ENCODE assay signal across 20 mouse cellular contexts in the genomic region with DNA sequence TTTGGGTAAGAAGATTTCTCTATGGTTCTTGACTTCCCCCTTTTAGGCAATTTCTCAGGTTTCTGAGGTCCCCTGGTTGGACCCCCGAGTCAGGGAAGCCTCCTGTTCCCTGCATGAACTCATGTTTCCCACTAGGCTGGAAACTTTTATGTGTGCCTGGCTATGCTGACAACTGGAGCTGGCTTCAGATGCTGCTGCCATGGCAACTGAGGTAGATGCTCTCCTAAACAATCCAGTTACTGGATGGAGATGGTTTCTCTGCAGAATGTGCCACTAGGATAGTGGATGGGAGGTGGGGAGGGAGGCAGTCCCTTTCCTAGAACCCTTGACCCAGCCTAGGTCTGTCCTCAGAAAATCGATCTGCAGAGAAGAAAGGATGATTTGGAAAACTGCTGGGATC.
A peak's percentile ranks its signal among the peaks of the same experiment; 100 is the strongest.
DNase-seq lines count a peak whose midpoint lies in the region; TF ChIP-seq lines count a peak whose summit lies in the region.
"Had no signal": no experiment of that assay in that cellular context is flagged by ENCODE, and none has a peak within 500 bp of the region (broad histone marks: within the 10 kb centered on the region; RNA-seq: fewer than 3 reads in every experiment).

No protein-coding gene starts in this region.

- TF ChIP-seq CTCF in layer of hippocampus, adult 2 months (conservative IDR thresholded peaks at IDR 0.05), result peak; percentile 25

- intact Hi-C loops in left cerebral cortex, postnatal 25 days (cut with DNase I), result no loop called here

- peak; percentile 28 to 33 for DNase-seq in left cerebral cortex, postnatal 25 days (ENCODE audit: low spot score in 2 of 2)
- DNase-seq in left cerebral cortex, adult 9 months (ENCODE audit: low spot score in 2 of 2), result no peak
- peak in 1 of 2 experiments; percentile 41 for DNase-seq in layer of hippocampus, adult 2 months (ENCODE audit: low spot score in 2 of 2)
- peak; percentile 19 to 36 for DNase-seq in layer of hippocampus, postnatal 14 days (ENCODE audit: low spot score in 2 of 2)
- DNase-seq in right cerebral cortex, postnatal 4 days, result peak; percentile 10
- no peak for DNase-seq in ovary, postnatal 10 days (ENCODE audit: low spot score)
- DNase-seq in heart, postnatal 4 days, result no peak
- DNase-seq: adrenal gland, adult 8-10 months; cerebellum, adult 9-10 months; heart, postnatal 14 days; lung, adult 18-20 months; lung, postnatal 14 days; retina, postnatal 1 day; thymus, adult 18-20 months had no signal

- H3K4me3 ChIP-seq in layer of hippocampus, adult 2 months, result no peak overlapping the region
- H3K4me3 ChIP-seq: embryonic facial prominence, embryonic 10.5 days; forebrain, embryonic 12.5 days; heart, embryonic 12.5 days; hindbrain, embryonic 15.5 days; midbrain, embryonic 15.5 days; stomach, embryonic 15.5 days had no signal

- no peak overlapping the region for H3K27ac ChIP-seq in layer of hippocampus, adult 2 months
- H3K27ac ChIP-seq: embryonic facial prominence, embryonic 10.5 days; forebrain, embryonic 12.5 days; hindbrain, embryonic 15.5 days; midbrain, embryonic 15.5 days; stomach, embryonic 15.5 days had no signal

Comparison
In these comparisons a context has a peak if more than half of its experiments do, and no peak if none do; other contexts are left out.
1. DNase-seq: peak in left cerebral cortex, postnatal 25 days (2 of 2), layer of hippocampus, postnatal 14 days (2 of 2) and right cerebral cortex, postnatal 4 days (single experiment); none in left cerebral cortex, adult 9 months (0 of 2), ovary, postnatal 10 days (single experiment) and heart, postnatal 4 days (single experiment).